Mouse (Mus musculus): ENCODE results near the gene Kif26b. TPM values are rescaled to one million over a fixed set of nuclear protein-coding genes. Genes with fewer than 3 reads are reported as not detected.
A peak's percentile ranks its signal among the peaks of the same experiment; 100 is the strongest.

The Kif26b gene
- polyA plus RNA-seq, 1 experiment from 2014 or later, result 2.7 TPM

- Histone ChIP-seq H3K27ac (ENCODE audit: low read depth, low read length) (no peak overlapping the region), H3K9ac (ENCODE audit: low read length) (no peak overlapping the region), H3K4me3 (ENCODE audit: low read depth, low read length) (no peak overlapping the region), H3K4me1 (ENCODE audit: control insufficient read depth, insufficient read depth, low read length) (no peaks in the 10 kb centered on the region), H3K4me2 (ENCODE audit: low read length) (no peak overlapping the region), H3K36me3 (ENCODE audit: control insufficient read depth, insufficient read depth, low read length) (no peaks in the 10 kb centered on the region), H3K9me3 (replicated peaks; ENCODE audit: control insufficient read depth, low read length) (no peaks in the 10 kb centered on the region), H3K27me3 (replicated peaks; ENCODE audit: control insufficient read depth, insufficient read depth, low read length) (no peaks in the 10 kb centered on the region)
- 11% methylated on average over 2 of the region's 2 CpGs for WGBS
- DNase-seq (ENCODE audit: low spot score), result no peak
- no peak for ATAC-seq
These were observed 250.8 kb downstream of the Kif26b start for GRCm38 (mm10) chr1:178779742-178780141.

GRCm38 (mm10) chr1:178784043-178784442 is 255.1 kb downstream of the Kif26b start:
- ATAC-seq, result no peak
- 96% methylated on average over 6 of the region's 6 CpGs for WGBS

GRCm38 (mm10) chr1:178791266-178791665 is 262.3 kb downstream of the Kif26b start:
- no peaks in the 10 kb centered on the region for H3K9me3 ChIP-seq (replicated peaks; ENCODE audit: control insufficient read depth, low read length)
- no peak for DNase-seq (ENCODE audit: low spot score)
- 54% methylated on average over 1 of the region's 1 CpGs for WGBS

More at GRCm38 (mm10) chr1:178784043-178784442, 255.1 kb downstream of the Kif26b start:
- Histone ChIP-seq H3K4me3 (ENCODE audit: low read depth, low read length) (no peak overlapping the region), H3K36me3 (ENCODE audit: control insufficient read depth, insufficient read depth, low read length) (no peaks in the 10 kb centered on the region), H3K9me3 (replicated peaks; ENCODE audit: control insufficient read depth, low read length) (no peaks in the 10 kb centered on the region), H3K27me3 (replicated peaks; ENCODE audit: control insufficient read depth, insufficient read depth, low read length) (no peaks in the 10 kb centered on the region), H3K27ac (ENCODE audit: low read depth, low read length) (no peak overlapping the region), H3K9ac (ENCODE audit: low read length) (no peak overlapping the region), H3K4me1 (ENCODE audit: control insufficient read depth, insufficient read depth, low read length) (no peaks in the 10 kb centered on the region), H3K4me2 (ENCODE audit: low read length) (no peak overlapping the region)
- DNase-seq (ENCODE audit: low spot score), result no peak

GRCm38 (mm10) chr1:178792726-178793125 is 263.8 kb downstream of the Kif26b start:
- no peaks in the 10 kb centered on the region for H3K9me3 ChIP-seq (replicated peaks; ENCODE audit: control insufficient read depth, low read length)
- no peak overlapping the region for H3K4me3 ChIP-seq (ENCODE audit: low read depth, low read length)
- no peak for DNase-seq (ENCODE audit: low spot score)
- no peak for ATAC-seq
- H3K4me2 ChIP-seq (ENCODE audit: low read length), result no peak overlapping the region
- H3K36me3 ChIP-seq (ENCODE audit: control insufficient read depth, insufficient read depth, low read length), result no peaks in the 10 kb centered on the region
- no peak overlapping the region for H3K9ac ChIP-seq (ENCODE audit: low read length)
- no peak overlapping the region for H3K27ac ChIP-seq (ENCODE audit: low read depth, low read length)
- WGBS, result 87% methylated on average over 5 of the region's 5 CpGs
- H3K4me1 ChIP-seq (ENCODE audit: control insufficient read depth, insufficient read depth, low read length), result no peaks in the 10 kb centered on the region
- no peaks in the 10 kb centered on the region for H3K27me3 ChIP-seq (replicated peaks; ENCODE audit: control insufficient read depth, insufficient read depth, low read length)

More at GRCm38 (mm10) chr1:178791266-178791665, 262.3 kb downstream of the Kif26b start:
- no peak overlapping the region for H3K27ac ChIP-seq (ENCODE audit: low read depth, low read length)
- no peaks in the 10 kb centered on the region for H3K4me1 ChIP-seq (ENCODE audit: control insufficient read depth, insufficient read depth, low read length)
- no peak overlapping the region for H3K4me3 ChIP-seq (ENCODE audit: low read depth, low read length)
- no peaks in the 10 kb centered on the region for H3K36me3 ChIP-seq (ENCODE audit: control insufficient read depth, insufficient read depth, low read length)
- no peak overlapping the region for H3K9ac ChIP-seq (ENCODE audit: low read length)
- no peaks in the 10 kb centered on the region for H3K27me3 ChIP-seq (replicated peaks; ENCODE audit: control insufficient read depth, insufficient read depth, low read length)
- no peak for ATAC-seq
- no peak overlapping the region for H3K4me2 ChIP-seq (ENCODE audit: low read length)

- no peak overlapping the region for H3K27ac ChIP-seq (ENCODE audit: low read depth, low read length)
- no peaks in the 10 kb centered on the region for H3K36me3 ChIP-seq (ENCODE audit: control insufficient read depth, insufficient read depth, low read length)
- H3K9ac ChIP-seq (ENCODE audit: low read length), result no peak overlapping the region
- no peak overlapping the region for H3K4me3 ChIP-seq (ENCODE audit: low read depth, low read length)
- no peaks in the 10 kb centered on the region for H3K27me3 ChIP-seq (replicated peaks; ENCODE audit: control insufficient read depth, insufficient read depth, low read length)
- 91% methylated on average over 7 of the region's 7 CpGs for WGBS
- peaks cover 9% of the 10 kb centered on the region; the same call in 1 of the 2 replicates for H3K4me1 ChIP-seq (ENCODE audit: control insufficient read depth, insufficient read depth, low read length)
- ATAC-seq, result no peak
- H3K4me2 ChIP-seq (ENCODE audit: low read length), result no peak overlapping the region
- no peaks in the 10 kb centered on the region for H3K9me3 ChIP-seq (replicated peaks; ENCODE audit: control insufficient read depth, low read length)
- no peak for DNase-seq (ENCODE audit: low spot score)
These were observed 265.9 kb downstream of the Kif26b start for GRCm38 (mm10) chr1:178794866-178795265.

DNA sequence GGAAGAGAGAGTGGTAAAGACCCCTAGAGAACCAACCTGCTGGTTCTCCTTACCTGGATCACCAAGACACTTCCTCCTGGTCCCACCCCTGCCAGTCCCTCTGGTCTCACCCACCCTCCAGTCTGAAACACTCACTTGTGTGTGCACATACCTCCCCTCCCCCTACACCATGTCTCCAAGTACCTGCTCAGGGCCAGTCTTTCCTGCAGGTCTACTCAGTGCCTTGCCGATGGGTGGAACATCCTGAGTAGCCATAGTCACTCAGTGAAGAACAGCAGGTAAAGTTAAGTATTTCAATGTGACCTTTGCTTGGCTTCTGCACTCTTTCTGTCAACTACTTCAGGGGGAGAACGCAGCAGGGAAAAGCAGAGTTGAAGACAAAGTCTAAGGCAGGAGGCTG is 268.5 kb downstream of the Kif26b start:
- WGBS, result 89% methylated on average over 2 of the region's 2 CpGs
- DNase-seq (ENCODE audit: low spot score) (no peak), ATAC-seq (no peak)
- Histone ChIP-seq H3K36me3 (ENCODE audit: control insufficient read depth, insufficient read depth, low read length) (no peaks in the 10 kb centered on the region), H3K4me1 (ENCODE audit: control insufficient read depth, insufficient read depth, low read length) (peaks cover 9% of the 10 kb centered on the region; the same call in 1 of the 2 replicates), H3K27me3 (replicated peaks; ENCODE audit: control insufficient read depth, insufficient read depth, low read length) (no peaks in the 10 kb centered on the region), H3K9me3 (replicated peaks; ENCODE audit: control insufficient read depth, low read length) (no peaks in the 10 kb centered on the region), H3K27ac (ENCODE audit: low read depth, low read length) (no peak overlapping the region), H3K4me2 (ENCODE audit: low read length) (no peak overlapping the region), H3K4me3 (ENCODE audit: low read depth, low read length) (no peak overlapping the region), H3K9ac (ENCODE audit: low read length) (no peak overlapping the region)

GRCm38 (mm10) chr1:178798333-178798732 is 269.4 kb downstream of the Kif26b start:
- 3% methylated on average over 4 of the region's 5 CpGs for WGBS
- Histone ChIP-seq H3K9ac (ENCODE audit: low read length) (peak overlapping the region; percentile 43), H3K4me2 (ENCODE audit: low read length) (peak overlapping the region; percentile 32; the same call in 1 of the 2 replicates), H3K9me3 (replicated peaks; ENCODE audit: control insufficient read depth, low read length) (no peaks in the 10 kb centered on the region), H3K27me3 (replicated peaks; ENCODE audit: control insufficient read depth, insufficient read depth, low read length) (no peaks in the 10 kb centered on the region), H3K4me1 (ENCODE audit: control insufficient read depth, insufficient read depth, low read length) (peaks cover 9% of the 10 kb centered on the region; the same call in 1 of the 2 replicates), H3K27ac (ENCODE audit: low read depth, low read length) (no peak overlapping the region), H3K4me3 (ENCODE audit: low read depth, low read length) (no peak overlapping the region), H3K36me3 (ENCODE audit: control insufficient read depth, insufficient read depth, low read length) (no peaks in the 10 kb centered on the region)
- DNase-seq (ENCODE audit: low spot score) (peak; percentile 56), ATAC-seq (peak; percentile 66; the same call in 1 of the 2 replicates)

DNA sequence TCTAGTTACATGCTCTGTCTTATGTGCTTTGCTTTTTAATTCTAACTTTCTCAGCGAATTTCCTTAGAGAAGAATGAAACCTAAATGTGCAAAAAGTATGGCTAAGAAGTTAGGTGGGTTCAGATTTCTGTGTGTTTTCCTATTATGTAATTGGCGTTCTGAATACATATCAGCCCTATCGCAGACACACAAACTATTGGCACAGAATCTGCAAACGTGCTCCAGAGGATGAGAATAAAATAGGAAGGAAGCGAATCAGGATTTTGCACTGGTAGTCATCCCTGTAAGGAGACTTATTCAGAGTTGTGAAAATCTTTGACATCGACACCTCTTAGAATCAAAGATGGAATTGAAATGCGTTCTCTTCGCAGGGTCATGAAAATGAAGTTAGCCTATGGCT is 270.0 kb downstream of the Kif26b start:
- H3K27ac ChIP-seq (ENCODE audit: low read depth, low read length), result no peak overlapping the region
- no peaks in the 10 kb centered on the region for H3K36me3 ChIP-seq (ENCODE audit: control insufficient read depth, insufficient read depth, low read length)
- no peaks in the 10 kb centered on the region for H3K9me3 ChIP-seq (replicated peaks; ENCODE audit: control insufficient read depth, low read length)
- H3K4me3 ChIP-seq (ENCODE audit: low read depth, low read length), result no peak overlapping the region
- no peak overlapping the region for H3K9ac ChIP-seq (ENCODE audit: low read length)
- ATAC-seq, result no peak
- no peaks in the 10 kb centered on the region for H3K27me3 ChIP-seq (replicated peaks; ENCODE audit: control insufficient read depth, insufficient read depth, low read length)
- peak overlapping the region; percentile 32; the same call in 1 of the 2 replicates for H3K4me2 ChIP-seq (ENCODE audit: low read length)
- peaks cover 9% of the 10 kb centered on the region; the same call in 1 of the 2 replicates for H3K4me1 ChIP-seq (ENCODE audit: control insufficient read depth, insufficient read depth, low read length)
- 77% methylated on average over 8 of the region's 8 CpGs for WGBS
- no peak for DNase-seq (ENCODE audit: low spot score)

- H3K9me3 ChIP-seq (replicated peaks; ENCODE audit: control insufficient read depth, low read length), result no peaks in the 10 kb centered on the region
- no peak overlapping the region for H3K9ac ChIP-seq (ENCODE audit: low read length)
- DNase-seq (ENCODE audit: low spot score), result no peak
- H3K36me3 ChIP-seq (ENCODE audit: control insufficient read depth, insufficient read depth, low read length), result no peaks in the 10 kb centered on the region
- peaks cover 9% of the 10 kb centered on the region; the same call in 1 of the 2 replicates for H3K4me1 ChIP-seq (ENCODE audit: control insufficient read depth, insufficient read depth, low read length)
- ATAC-seq, result no peak
- H3K27ac ChIP-seq (ENCODE audit: low read depth, low read length), result no peak overlapping the region
- 62% methylated on average over 11 of the region's 11 CpGs for WGBS
- no peak overlapping the region for H3K4me3 ChIP-seq (ENCODE audit: low read depth, low read length)
- no peaks in the 10 kb centered on the region for H3K27me3 ChIP-seq (replicated peaks; ENCODE audit: control insufficient read depth, insufficient read depth, low read length)
- H3K4me2 ChIP-seq (ENCODE audit: low read length), result no peak overlapping the region
These were observed 271.1 kb downstream of the Kif26b start for GRCm38 (mm10) chr1:178799836-178800552.

Data from forebrain, embryonic 14.5 days (tissue).